Mouse (Mus musculus) hindbrain, postnatal 0 days (tissue): ENCODE measurements around the gene Cmtm5. TPM values are rescaled to one million over a fixed set of nuclear protein-coding genes. Genes with fewer than 3 reads are reported as not detected.

Experiments
- ATAC-seq: fragments of 200-750 bp; cut with Nextera tagmentation; 2 replicates; pipeline ENCODE4 v1.8.0; 2017; ENCODE audit warnings: mild to moderate bottlenecking, moderate TSS enrichment, moderate library complexity
- DNase-seq: peaks from one replicate; pipeline ENCODE4 v3.0.0-alpha.2; 2015; ENCODE audit warnings: low spot score
- H3K27ac ChIP-seq: fragments of 300-500 bp; sonication (generic); 2 replicates; pipeline ENCODE4 v1.5.1; 2014; ENCODE audit warnings: mild to moderate bottlenecking
- H3K27me3 ChIP-seq: fragments of 300-500 bp; sonication (generic); 2 replicates; pipeline ENCODE4 v1.6.1; 2014; ENCODE audit warnings: low read length, mixed read lengths; ENCODE audit not compliant: insufficient read depth
- H3K36me3 ChIP-seq: fragments of 300-500 bp; sonication (generic); 2 replicates; pipeline ENCODE4 v1.6.1; 2014; ENCODE audit warnings: low read length, mixed read lengths; ENCODE audit not compliant: insufficient read depth
- H3K4me1 ChIP-seq: fragments of 300-500 bp; sonication (generic); 2 replicates; pipeline ENCODE4 v1.6.1; 2014; ENCODE audit warnings: antibody characterized with exemption, low read length, mixed read lengths; ENCODE audit not compliant: insufficient read depth
- H3K4me2 ChIP-seq: fragments of 300-500 bp; sonication (generic); 2 replicates; pipeline ENCODE4 v1.6.1; 2014; ENCODE audit warnings: low read depth, mild to moderate bottlenecking, low read length, moderate library complexity, mixed read lengths
- H3K4me3 ChIP-seq: fragments of 300-500 bp; sonication (generic); 2 replicates; pipeline ENCODE4 v1.5.1; 2014; ENCODE audit warnings: low read length
- H3K9ac ChIP-seq: fragments of 300-500 bp; sonication (generic); replicated peaks from 2 replicates; pipeline ENCODE4 v1.6.1; 2014; ENCODE audit warnings: mild to moderate bottlenecking, low read length, moderate library complexity, mixed read lengths
- H3K9me3 ChIP-seq: fragments of 300-500 bp; sonication (generic); 2 replicates; pipeline ENCODE4 v1.6.1; 2016; ENCODE audit warnings: low read length, mixed read lengths
- CTCF ChIP-seq: IDR thresholded peaks from 2 replicates; pipeline ENCODE4 v1.5.1; 2016; ENCODE audit warnings: antibody characterized with exemption, control low read depth, low read depth
- WGBS: fragments of 180-500 bp; shearing (Covaris S2); extraction: QIAGEN DNeasy Blood & Tissue Kit; methylation state at CpG from one replicate; pipeline ENCODE4 v1.1.7; 2014; 5-methylcytosine and 5-hydroxymethylcytosine counted together
- polyA plus RNA-seq: library from polyadenylated mRNA; unstranded; fragments of >200 nt; fragmentation: Nextera tagmentation; extraction: Ambion mirVana; gene quantifications from 2 replicates; pipeline ENCODE4 v1.2.1, GENCODE M21; 2015
- total RNA-seq: library from RNA; depleted of rRNA; stranded (reverse); fragments of >200 nt; gene quantifications from 2 replicates; pipeline ENCODE4 v1.2.3, GENCODE M21; 2014

Gene Cmtm5
- total and polyA plus RNA-seq, 2 experiments from 2014 or later, result 44.8 to 74.1 TPM

- peak overlapping the region; percentile 78 for H3K9ac ChIP-seq
- H3K27me3 ChIP-seq, result no peaks in the 10 kb centered on the region
- TF ChIP-seq CTCF, result no peak
- no peaks in the 10 kb centered on the region for H3K9me3 ChIP-seq
- DNase-seq (peak; percentile 73), ATAC-seq (peak; percentile 66)
- peak overlapping the region; percentile 98 for H3K4me2 ChIP-seq
- WGBS, result 19% methylated on average over 7 of the region's 7 CpGs
- peaks cover 17% of the 10 kb centered on the region; the same call in 1 of the 2 replicates for H3K4me1 ChIP-seq
- H3K4me3 ChIP-seq, result peak overlapping the region; percentile 53
- peak overlapping the region; percentile 95 for H3K27ac ChIP-seq
- H3K36me3 ChIP-seq, result 0 out of 2 replicates have a peak, but pooled peaks cover 4% of the 10 kb centered on the region
Observed at GRCm38 (mm10) chr14:54924641-54925348, 11.3 kb upstream of the Cmtm5 start.

- H3K4me3 ChIP-seq, result peak within 1 kb of the TSS; percentile 53
- TF ChIP-seq CTCF, result no peak
Observed at GRCm38 (mm10) chr14:54925349-54926342, 10.4 kb upstream of the Cmtm5 start, which contains the start of gene Efs. Gene Efs (minus strand): TSS chr14:54926126.

DNA sequence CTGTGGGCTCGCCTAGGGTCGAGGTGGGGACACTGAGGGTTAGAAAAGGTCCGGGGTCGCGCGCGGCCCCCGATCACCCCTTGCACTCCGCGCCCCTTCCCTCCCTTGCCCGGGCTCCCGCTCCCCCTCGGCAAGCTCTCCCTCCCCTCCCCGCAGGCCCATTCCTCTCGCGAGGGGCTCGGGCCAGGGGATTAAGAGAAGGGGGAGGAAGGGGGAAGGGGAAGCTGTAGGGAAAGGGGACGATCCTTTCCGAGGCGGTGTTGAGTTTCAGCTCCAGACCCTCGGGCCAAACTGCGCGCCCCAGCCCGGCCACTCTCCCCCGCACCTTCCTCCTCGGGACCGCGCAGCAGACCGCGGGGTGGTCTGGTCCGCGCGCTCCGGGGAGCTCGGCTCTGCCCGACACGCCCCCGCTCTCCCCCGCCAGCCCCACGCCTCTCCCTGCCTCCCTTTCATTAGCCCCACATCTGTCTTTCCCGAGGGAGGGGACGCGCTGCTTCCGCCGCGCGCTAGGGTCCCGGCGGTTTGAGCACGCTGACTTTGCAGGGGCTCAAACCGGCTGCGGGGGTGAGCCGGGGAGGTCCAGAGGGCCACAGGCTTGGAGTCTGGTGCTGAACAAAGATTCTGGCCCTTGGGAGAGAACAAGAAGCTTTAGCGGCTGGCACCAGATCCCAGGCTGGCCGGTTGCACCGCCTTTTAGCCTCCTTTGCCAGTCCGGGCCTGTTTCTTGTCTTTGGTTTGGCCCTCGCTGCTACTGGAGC, 9.5 kb upstream of the Cmtm5 start:
- DNase-seq, result peak; percentile 79
- peak; percentile 81 for ATAC-seq
- H3K9me3 ChIP-seq, result no peaks in the 10 kb centered on the region
- WGBS, result under 1% methylated on average over 41 of the region's 58 CpGs
- H3K4me1 ChIP-seq, result peaks cover 22% of the 10 kb centered on the region; the same call in 1 of the 2 replicates
- H3K4me3 ChIP-seq, result peak overlapping the region; percentile 53
- H3K27me3 ChIP-seq, result no peaks in the 10 kb centered on the region
- peak overlapping the region; percentile 95 for H3K27ac ChIP-seq
- H3K4me2 ChIP-seq, result peak overlapping the region; percentile 98
- no peaks in the 10 kb centered on the region for H3K36me3 ChIP-seq
- peak overlapping the region; percentile 78 for H3K9ac ChIP-seq
- TF ChIP-seq CTCF, result no peak

More at GRCm38 (mm10) chr14:54925349-54926342, 10.4 kb upstream of the Cmtm5 start, which contains the start of gene Efs:
- 3% methylated on average over 43 of the region's 57 CpGs for WGBS
- no peaks in the 10 kb centered on the region for H3K9me3 ChIP-seq
- H3K4me1 ChIP-seq, result peaks cover 22% of the 10 kb centered on the region; the same call in 1 of the 2 replicates
- peak; percentile 77 for DNase-seq
- H3K9ac ChIP-seq, result peak within 1 kb of the TSS; percentile 78
- no peaks in the 10 kb centered on the region for H3K27me3 ChIP-seq
- H3K27ac ChIP-seq, result peak within 1 kb of the TSS; percentile 95
- H3K36me3 ChIP-seq, result no peaks in the 10 kb centered on the region
- H3K4me2 ChIP-seq, result peak within 1 kb of the TSS; percentile 98
- peak; percentile 67 for ATAC-seq

- no peaks in the 10 kb centered on the region for H3K9me3 ChIP-seq
- no peak for TF ChIP-seq CTCF
- H3K36me3 ChIP-seq, result no peaks in the 10 kb centered on the region
- H3K4me3 ChIP-seq, result no peak overlapping the region
- DNase-seq, result no peak
- ATAC-seq, result no peak
- H3K4me1 ChIP-seq, result peaks cover 22% of the 10 kb centered on the region; the same call in 1 of the 2 replicates
- H3K4me2 ChIP-seq, result peak overlapping the region; percentile 98
- peak overlapping the region; percentile 95 for H3K27ac ChIP-seq
- H3K9ac ChIP-seq, result peak overlapping the region; percentile 78; the same call in 1 of the 2 replicates
- 27% methylated on average over 7 of the region's 7 CpGs for WGBS
- no peaks in the 10 kb centered on the region for H3K27me3 ChIP-seq
Observed at GRCm38 (mm10) chr14:54927296-54927695, 8.8 kb upstream of the Cmtm5 start.

DNA sequence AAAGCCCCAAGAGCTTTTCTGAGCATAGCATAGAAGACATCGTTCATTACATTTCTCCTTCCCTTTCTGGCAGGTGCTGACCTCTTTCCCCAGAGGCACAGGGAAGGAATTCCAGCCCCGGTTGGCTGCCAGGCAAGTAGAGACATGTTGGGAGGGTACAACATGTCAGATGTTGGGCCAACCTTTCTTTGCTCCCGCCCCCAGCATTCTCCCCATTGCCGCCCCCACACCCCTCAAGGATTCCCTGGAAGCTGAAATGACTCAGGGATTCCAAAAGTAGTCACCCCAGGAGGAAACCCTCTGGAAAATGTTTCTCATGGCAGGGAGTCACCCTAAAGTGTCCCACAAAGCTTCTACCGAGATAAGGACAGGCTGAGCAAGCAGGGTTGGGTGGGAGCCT, 6.3 kb upstream of the Cmtm5 start:
- no peak overlapping the region for H3K4me3 ChIP-seq
- DNase-seq (no peak), ATAC-seq (no peak)
- no peak overlapping the region for H3K27ac ChIP-seq
- H3K4me2 ChIP-seq, result no peak overlapping the region
- no peaks in the 10 kb centered on the region for H3K27me3 ChIP-seq
- no peak overlapping the region for H3K9ac ChIP-seq
- no peaks in the 10 kb centered on the region for H3K36me3 ChIP-seq
- no peaks in the 10 kb centered on the region for H3K9me3 ChIP-seq
- WGBS, result 65% methylated on average over 5 of the region's 5 CpGs
- H3K4me1 ChIP-seq, result peaks cover 27% of the 10 kb centered on the region; the same call in 1 of the 2 replicates
- TF ChIP-seq CTCF, result no peak

- ATAC-seq (no peak), DNase-seq (peak; percentile 55)
- WGBS, result 10% methylated on average over 2 of the region's 2 CpGs
- Histone ChIP-seq H3K4me1 (peaks cover 26% of the 10 kb centered on the region; the same call in 1 of the 2 replicates), H3K27ac (no peak overlapping the region), H3K4me2 (no peak overlapping the region), H3K27me3 (no peaks in the 10 kb centered on the region), H3K9ac (no peak overlapping the region), H3K4me3 (no peak overlapping the region), H3K9me3 (no peaks in the 10 kb centered on the region), H3K36me3 (no peaks in the 10 kb centered on the region)
- no peak for TF ChIP-seq CTCF
Observed at GRCm38 (mm10) chr14:54930431-54930830, 5.6 kb upstream of the Cmtm5 start.
